Mouse (Mus musculus): ENCODE measurements around the gene Tex45.
A peak's percentile ranks its signal among the peaks of the same experiment; 100 is the strongest.

- no peak for TF ChIP-seq CTCF (IDR thresholded peaks at IDR 0.05)
- peak; percentile 18; the same call in 1 of the 2 replicates for TF ChIP-seq EP300 (IDR thresholded peaks at IDR 0.05)
Observed at GRCm38 (mm10) chr8:3483546-3483945, 12.9 kb downstream of the Tex45 start.

Data from lung, postnatal 0 days (tissue).